20 mouse cellular contexts compared by ENCODE assay signal in genomic region chr4:52105887-52106286, GRCm38 (mm10).
A peak's percentile ranks its signal among the peaks of the same experiment; 100 is the strongest.
DNase-seq lines count a peak whose midpoint lies in the region; ATAC-seq lines count a peak whose summit lies in the region.
"Had no signal": no experiment of that assay in that cellular context is flagged by ENCODE, and none has a peak within 500 bp of the region (broad histone marks: within the 10 kb centered on the region; RNA-seq: fewer than 3 reads in every experiment).

No protein-coding gene starts in this region.

- H3K4me2 ChIP-seq in kidney, embryonic 15.5 days, result no peak overlapping the region
- H3K4me2 ChIP-seq in kidney, embryonic 14.5 days (replicated peaks; ENCODE audit: low read depth, low read length), result no peak overlapping the region
- H3K4me2 ChIP-seq in intestine, embryonic 15.5 days (replicated peaks), result no peak overlapping the region
- H3K4me2 ChIP-seq: forebrain, embryonic 13.5 days; heart, embryonic 11.5 days; heart, embryonic 15.5 days; hindbrain, embryonic 13.5 days had no signal

- no peaks in the 10 kb centered on the region for H3K4me1 ChIP-seq in kidney, embryonic 15.5 days
- no peaks in the 10 kb centered on the region for H3K4me1 ChIP-seq in kidney, embryonic 14.5 days (ENCODE audit: control insufficient read depth, insufficient read depth, low read length)
- no peaks in the 10 kb centered on the region for H3K4me1 ChIP-seq in intestine, embryonic 15.5 days (replicated peaks)
- H3K4me1 ChIP-seq: embryonic facial prominence, embryonic 10.5 days; forebrain, embryonic 13.5 days; heart, embryonic 15.5 days; hindbrain, embryonic 13.5 days had no signal

- ATAC-seq in kidney, embryonic 15.5 days (replicated peaks; ENCODE audit: low FRiP score), result peak; percentile 52; the same call in 1 of the 2 replicates
- ATAC-seq in kidney, embryonic 14.5 days (ENCODE audit: low FRiP score, low TSS enrichment), result no peak
- peak; percentile 86 for ATAC-seq in intestine, embryonic 15.5 days
- ATAC-seq: forebrain, embryonic 13.5 days; forebrain, postnatal 0 days had no signal

- H3K9ac ChIP-seq in kidney, embryonic 15.5 days, result no peak overlapping the region
- H3K9ac ChIP-seq in kidney, embryonic 14.5 days (ENCODE audit: low read depth, low read length), result no peak overlapping the region
- H3K9ac ChIP-seq in intestine, embryonic 15.5 days, result no peak overlapping the region
- H3K9ac ChIP-seq: forebrain, embryonic 13.5 days; forebrain, postnatal 0 days; heart, embryonic 15.5 days; hindbrain, embryonic 13.5 days had no signal

- no peaks in the 10 kb centered on the region for H3K9me3 ChIP-seq in kidney, embryonic 15.5 days (replicated peaks)
- no peaks in the 10 kb centered on the region for H3K9me3 ChIP-seq in kidney, embryonic 14.5 days (ENCODE audit: control insufficient read depth, low read length)
- no peaks in the 10 kb centered on the region for H3K9me3 ChIP-seq in intestine, embryonic 15.5 days
- H3K9me3 ChIP-seq: embryonic facial prominence, embryonic 10.5 days; forebrain, embryonic 13.5 days; heart, embryonic 15.5 days; hindbrain, embryonic 13.5 days had no signal

- H3K27me3 ChIP-seq in kidney, embryonic 15.5 days, result no peaks in the 10 kb centered on the region
- no peaks in the 10 kb centered on the region for H3K27me3 ChIP-seq in kidney, embryonic 14.5 days (ENCODE audit: control insufficient read depth, insufficient read depth, low read length)
- no peaks in the 10 kb centered on the region for H3K27me3 ChIP-seq in intestine, embryonic 15.5 days (replicated peaks)
- H3K27me3 ChIP-seq: CH12.LX; forebrain, embryonic 13.5 days; heart, embryonic 15.5 days; hindbrain, embryonic 13.5 days had no signal

- peak; percentile 35 for DNase-seq in urinary bladder, postnatal 14 days (ENCODE audit: low spot score)
- DNase-seq in urinary bladder, adult 2 months (ENCODE audit: low spot score), result no peak
- no peak for DNase-seq in layer of hippocampus, postnatal 10 days (ENCODE audit: low spot score in 2 of 2)
- DNase-seq: adrenal gland, postnatal 10 days; cerebellum, adult 11-12 months; cerebellum, adult 9-10 months; cerebellum, postnatal 25 days; forebrain, postnatal 0 days; gastrocnemius, postnatal 14 days; heart, adult 2 months; heart, postnatal 14 days had no signal

- no peak overlapping the region for H3K4me3 ChIP-seq in kidney, embryonic 15.5 days (replicated peaks)
- H3K4me3 ChIP-seq in kidney, embryonic 14.5 days (ENCODE audit: low read length), result no peak overlapping the region
- no peak overlapping the region for H3K4me3 ChIP-seq in intestine, embryonic 15.5 days (replicated peaks)
- H3K4me3 ChIP-seq: embryonic facial prominence, embryonic 10.5 days; forebrain, embryonic 13.5 days; heart, adult 2 months; heart, embryonic 15.5 days; hindbrain, embryonic 13.5 days had no signal

- WGBS in kidney, embryonic 15.5 days, result 58% methylated on average over 12 of the region's 12 CpGs
- 69% methylated on average over 12 of the region's 12 CpGs for WGBS in kidney, embryonic 14.5 days
- WGBS in intestine, embryonic 15.5 days, result 45% methylated on average over 12 of the region's 12 CpGs

- H3K27ac ChIP-seq in kidney, embryonic 15.5 days, result no peak overlapping the region
- H3K27ac ChIP-seq in kidney, embryonic 14.5 days (ENCODE audit: low read depth, low read length), result no peak overlapping the region
- H3K27ac ChIP-seq in intestine, embryonic 15.5 days, result no peak overlapping the region
- H3K27ac ChIP-seq: embryonic facial prominence, embryonic 10.5 days; forebrain, embryonic 13.5 days; heart, adult 2 months; heart, embryonic 15.5 days; hindbrain, embryonic 13.5 days had no signal

- no peaks in the 10 kb centered on the region for H3K36me3 ChIP-seq in kidney, embryonic 15.5 days
- H3K36me3 ChIP-seq in kidney, embryonic 14.5 days (ENCODE audit: control insufficient read depth, insufficient read depth, low read length), result no peaks in the 10 kb centered on the region
- no peaks in the 10 kb centered on the region for H3K36me3 ChIP-seq in intestine, embryonic 15.5 days
- H3K36me3 ChIP-seq: embryonic facial prominence, embryonic 10.5 days; heart, embryonic 15.5 days; hindbrain, embryonic 13.5 days had no signal
